Mouse (Mus musculus) forebrain, embryonic 11.5 days (tissue): ENCODE data around the gene Gm9936. TPM values are rescaled to one million over a fixed set of nuclear protein-coding genes. Genes with fewer than 3 reads are reported as not detected.

Experiments
- ATAC-seq: fragments of 200-750 bp; cut with Nextera tagmentation; replicated peaks from 2 replicates; pipeline ENCODE4 v1.8.0; 2017; ENCODE audit warnings: moderate TSS enrichment; ENCODE audit not compliant: low FRiP score
- DNase-seq: peaks from one replicate; pipeline ENCODE4 v3.0.0-alpha.2; 2017; ENCODE audit warnings: low spot score
- H3K27ac ChIP-seq: fragments of 300-500 bp; sonication (generic); 2 replicates; pipeline ENCODE4 v1.5.1; 2014; ENCODE audit warnings: low read depth, low read length
- H3K27me3 ChIP-seq: fragments of 300-500 bp; sonication (generic); 2 replicates; pipeline ENCODE4 v1.6.1; 2014; ENCODE audit warnings: mild to moderate bottlenecking, low read length, mixed read lengths; ENCODE audit not compliant: control insufficient read depth, insufficient read depth
- H3K36me3 ChIP-seq: fragments of 300-500 bp; sonication (generic); 2 replicates; pipeline ENCODE4 v1.6.1; 2014; ENCODE audit warnings: mild to moderate bottlenecking, low read length, moderate library complexity, mixed read lengths; ENCODE audit not compliant: control insufficient read depth, insufficient read depth
- H3K4me1 ChIP-seq: fragments of 300-500 bp; sonication (generic); replicated peaks from 2 replicates; pipeline ENCODE4 v1.6.1; 2014; ENCODE audit warnings: low read length, mixed read lengths; ENCODE audit not compliant: control insufficient read depth, insufficient read depth
- H3K4me2 ChIP-seq: fragments of 300-500 bp; sonication (generic); 2 replicates; pipeline ENCODE4 v1.6.1; 2014; ENCODE audit warnings: low read depth, mild to moderate bottlenecking, low read length, moderate library complexity, mixed read lengths; ENCODE audit not compliant: severe bottlenecking
- H3K4me3 ChIP-seq: fragments of 300-500 bp; sonication (generic); 2 replicates; pipeline ENCODE4 v1.5.1; 2014; ENCODE audit warnings: low read depth, low read length
- H3K9ac ChIP-seq: fragments of 300-500 bp; sonication (generic); 2 replicates; pipeline ENCODE4 v1.6.1; 2014; ENCODE audit warnings: low read length
- H3K9me3 ChIP-seq: fragments of 300-500 bp; sonication (generic); 2 replicates; pipeline ENCODE4 v1.6.1; 2016; ENCODE audit warnings: low read length, mixed read lengths; ENCODE audit not compliant: control insufficient read depth
- WGBS: fragments of 180-500 bp; shearing (Covaris S2); extraction: QIAGEN DNeasy Blood & Tissue Kit; methylation state at CpG from one replicate; pipeline ENCODE4 v1.1.7; 2014; 5-methylcytosine and 5-hydroxymethylcytosine counted together
- microRNA-seq: library from miRNA; unstranded; fragments of <30 nt; microRNA quantifications from one replicate; pipeline ENCODE4, GENCODE M21; 2016; ENCODE audit not compliant: insufficient number of aligned reads
- polyA plus RNA-seq: library from polyadenylated mRNA; unstranded; fragments of >200 nt; fragmentation: Nextera tagmentation; extraction: Ambion mirVana; gene quantifications from 2 replicates; pipeline ENCODE4 v1.2.1, GENCODE M21; 2014

The Gm9936 gene
- polyA plus RNA-seq, 1 experiment from 2014 or later, result 0.40 TPM

GRCm38 (mm10) chr5:114808385-114808784 lies 50.1 kb downstream of the Gm9936 start:
- Histone ChIP-seq H3K27ac (no peak overlapping the region), H3K36me3 (peaks cover 4% of the 10 kb centered on the region; the same call in 1 of the 2 replicates), H3K4me1 (no peaks in the 10 kb centered on the region), H3K27me3 (no peaks in the 10 kb centered on the region), H3K9me3 (no peaks in the 10 kb centered on the region), H3K9ac (no peak overlapping the region), H3K4me2 (no peak overlapping the region), H3K4me3 (no peak overlapping the region)
- 80% methylated on average over 8 of the region's 8 CpGs for WGBS
- no peak for ATAC-seq
- no peak for DNase-seq

GRCm38 (mm10) chr5:114807893-114808292 lies 50.6 kb downstream of the Gm9936 start:
- no peak for ATAC-seq
- no peak overlapping the region for H3K9ac ChIP-seq

GRCm38 (mm10) chr5:114807468-114807867 lies 51.0 kb downstream of the Gm9936 start:
- H3K27ac ChIP-seq, result no peak overlapping the region
- ATAC-seq, result no peak

More at GRCm38 (mm10) chr5:114807893-114808292, 50.6 kb downstream of the Gm9936 start:
- no peaks in the 10 kb centered on the region for H3K4me1 ChIP-seq
- 68% methylated on average over 6 of the region's 6 CpGs for WGBS
- H3K9me3 ChIP-seq, result no peaks in the 10 kb centered on the region
- H3K27me3 ChIP-seq, result no peaks in the 10 kb centered on the region
- no peak overlapping the region for H3K4me3 ChIP-seq
- no peak overlapping the region for H3K27ac ChIP-seq
- H3K4me2 ChIP-seq, result no peak overlapping the region
- no peak for DNase-seq
- H3K36me3 ChIP-seq, result peaks cover 4% of the 10 kb centered on the region; the same call in 1 of the 2 replicates

GRCm38 (mm10) chr5:114807063-114807462 lies 51.4 kb downstream of the Gm9936 start:
- H3K27ac ChIP-seq, result no peak overlapping the region
- no peaks in the 10 kb centered on the region for H3K27me3 ChIP-seq
- no peak overlapping the region for H3K4me2 ChIP-seq
- H3K9ac ChIP-seq, result no peak overlapping the region
- WGBS, result 52% methylated on average over 9 of the region's 9 CpGs
- H3K4me1 ChIP-seq, result no peaks in the 10 kb centered on the region
- DNase-seq, result no peak
- H3K36me3 ChIP-seq, result peaks cover 4% of the 10 kb centered on the region; the same call in 1 of the 2 replicates
- H3K4me3 ChIP-seq, result no peak overlapping the region
- no peak for ATAC-seq
- no peaks in the 10 kb centered on the region for H3K9me3 ChIP-seq

More at GRCm38 (mm10) chr5:114807468-114807867, 51.0 kb downstream of the Gm9936 start:
- Histone ChIP-seq H3K4me1 (no peaks in the 10 kb centered on the region), H3K27me3 (no peaks in the 10 kb centered on the region), H3K9ac (no peak overlapping the region), H3K36me3 (peaks cover 4% of the 10 kb centered on the region; the same call in 1 of the 2 replicates), H3K9me3 (no peaks in the 10 kb centered on the region), H3K4me3 (no peak overlapping the region), H3K4me2 (no peak overlapping the region)
- WGBS, result 38% methylated on average over 8 of the region's 8 CpGs
- DNase-seq, result no peak

GRCm38 (mm10) chr5:114806636-114807035 lies 51.8 kb downstream of the Gm9936 start:
- DNase-seq (no peak), ATAC-seq (no peak)
- Histone ChIP-seq H3K9me3 (no peaks in the 10 kb centered on the region), H3K4me1 (no peaks in the 10 kb centered on the region; the same call in 1 of the 2 replicates), H3K9ac (no peak overlapping the region), H3K4me3 (no peak overlapping the region), H3K27ac (no peak overlapping the region), H3K4me2 (no peak overlapping the region), H3K36me3 (peaks cover 4% of the 10 kb centered on the region; the same call in 1 of the 2 replicates), H3K27me3 (no peaks in the 10 kb centered on the region)
- WGBS, result 83% methylated on average over 8 of the region's 8 CpGs

Small RNA genes within 50 kb of the gene (microRNA-seq; reads per million reads assigned to microRNA genes)
- 75.7 reads per million, percentile 31 among the genes with 10 or more reads in this experiment for gene Mir6240

Other genes starting within 250 kb of the Gm9936 start
- 0.17 and 0.53 TPM in 2 replicates for gene Trpv4, start 200.3 kb downstream of the Gm9936 start, polyA plus RNA-seq
- gene Gltp, start 167.7 kb downstream of the Gm9936 start, polyA plus RNA-seq, result 78.3 and 81.9 TPM in 2 replicates
- gene Tchp, start 150.9 kb downstream of the Gm9936 start, polyA plus RNA-seq, result 19.7 and 22.2 TPM in 2 replicates
- gene Ankrd13a, start 84.0 kb downstream of the Gm9936 start, polyA plus RNA-seq, result 61.8 and 71.8 TPM in 2 replicates
- gene Git2, start 83.2 kb downstream of the Gm9936 start, polyA plus RNA-seq, result 39.3 and 41.5 TPM in 2 replicates
- gene 1500011B03Rik, start 35.2 kb downstream of the Gm9936 start, polyA plus RNA-seq, result 133 and 149 TPM in 2 replicates
- not detected in 2 replicates for gene 4930519G04Rik, start 5.0 kb downstream of the Gm9936 start, polyA plus RNA-seq
- gene Oasl2, start 38.3 kb upstream of the Gm9936 start, polyA plus RNA-seq, result 1.4 and 1.5 TPM in 2 replicates
- 0.20 TPM in 1 of 2 replicates, not detected in the other for gene Oasl1, start 64.6 kb upstream of the Gm9936 start, polyA plus RNA-seq
- gene 2210016L21Rik, start 83.5 kb upstream of the Gm9936 start, polyA plus RNA-seq, result 49.8 and 51.5 TPM in 2 replicates
- not detected in 2 replicates for gene Hnf1a, start 112.4 kb upstream of the Gm9936 start, polyA plus RNA-seq
- 31.7 and 39.5 TPM in 2 replicates for gene Sppl3, start 152.5 kb upstream of the Gm9936 start, polyA plus RNA-seq
- 22.0 and 33.1 TPM in 2 replicates for gene Gm10401, start 239.6 kb upstream of the Gm9936 start, polyA plus RNA-seq